In the genomic region with DNA sequence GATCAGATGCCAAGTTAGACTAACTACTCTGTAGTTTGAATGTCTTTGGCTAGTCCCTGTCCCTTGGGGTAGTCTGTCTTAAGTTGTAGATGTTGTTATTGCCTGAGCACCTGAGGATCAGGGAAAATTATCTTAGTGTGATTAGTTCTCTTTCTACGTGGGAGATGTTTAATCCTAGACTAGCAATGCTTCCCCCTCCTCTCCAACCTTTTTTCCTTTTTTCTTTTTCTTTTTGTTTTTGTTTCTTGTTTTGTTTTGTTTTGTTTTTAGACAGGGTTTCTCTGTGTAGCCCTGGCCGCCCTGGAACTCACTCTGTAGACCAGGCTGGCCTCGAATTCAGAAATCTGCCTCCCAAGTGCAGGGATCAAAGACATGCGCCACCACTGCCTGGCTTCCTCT, we compare ENCODE assay signal across 8 mouse cellular contexts. TPM values are rescaled to one million over a fixed set of nuclear protein-coding genes. Genes with fewer than 3 reads are reported as not detected.
DNase-seq lines count a peak whose midpoint lies in the region; ATAC-seq lines count a peak whose summit lies in the region.

Nudt19 (minus strand) TSS at position 100 of the 399 bp plus-strand sequence.

- H3K27ac ChIP-seq in lung, embryonic 16.5 days (ENCODE audit: low read length): peak within 1 kb of the TSS; percentile 97
- peak within 1 kb of the TSS; percentile 97 for H3K27ac ChIP-seq in embryonic facial prominence, embryonic 14.5 days (replicated peaks; ENCODE audit: low read depth, low read length)
- H3K27ac ChIP-seq in heart, embryonic 16.5 days (ENCODE audit: low read length): peak within 1 kb of the TSS; percentile 99
- H3K27ac ChIP-seq in neural tube, embryonic 14.5 days (ENCODE audit: low read depth, low read length): peak within 1 kb of the TSS; percentile 97

- no peaks in the 10 kb centered on the region for H3K36me3 ChIP-seq in lung, embryonic 16.5 days (ENCODE audit: control insufficient read depth, insufficient read depth, low read length)
- peaks cover 1% of the 10 kb centered on the region; the same call in 1 of the 2 replicates for H3K36me3 ChIP-seq in embryonic facial prominence, embryonic 14.5 days (ENCODE audit: control insufficient read depth, insufficient read depth, low read length)
- H3K36me3 ChIP-seq in heart, embryonic 16.5 days (ENCODE audit: control insufficient read depth, insufficient read depth): peaks cover 4% of the 10 kb centered on the region; the same call in 1 of the 2 replicates
- no peaks in the 10 kb centered on the region for H3K36me3 ChIP-seq in neural tube, embryonic 14.5 days (ENCODE audit: control insufficient read depth, insufficient read depth, low read length)

- no peaks in the 10 kb centered on the region for H3K27me3 ChIP-seq in lung, embryonic 16.5 days (ENCODE audit: control insufficient read depth, insufficient read depth, low read depth, low read length)
- no peaks in the 10 kb centered on the region for H3K27me3 ChIP-seq in embryonic facial prominence, embryonic 14.5 days (replicated peaks; ENCODE audit: control insufficient read depth, insufficient read depth, low read length)
- H3K27me3 ChIP-seq in heart, embryonic 16.5 days (ENCODE audit: control insufficient read depth, insufficient read depth, low read length): no peaks in the 10 kb centered on the region
- H3K27me3 ChIP-seq in neural tube, embryonic 14.5 days (ENCODE audit: control insufficient read depth, insufficient read depth, low read length): no peaks in the 10 kb centered on the region

- intact Hi-C loops in left cerebral cortex, postnatal 4 days (cut with DNase I): loop anchor here (10.0 kb wide), 1 partner anchor 79 kb away; no protein-coding TSS in a partner anchor

- ATAC-seq in lung, embryonic 16.5 days (ENCODE audit: low read depth): no peak
- ATAC-seq in embryonic facial prominence, embryonic 14.5 days (ENCODE audit: low read depth): no peak
- no peak for ATAC-seq in heart, embryonic 16.5 days (replicated peaks; ENCODE audit: extremely low read depth, insufficient read depth, low FRiP score)
- no peak for ATAC-seq in neural tube, embryonic 14.5 days (ENCODE audit: low read depth)

- peak within 1 kb of the TSS; percentile 83 for H3K4me3 ChIP-seq in lung, embryonic 16.5 days (ENCODE audit: low read length)
- H3K4me3 ChIP-seq in embryonic facial prominence, embryonic 14.5 days (ENCODE audit: low read depth, low read length): peak within 1 kb of the TSS; percentile 86
- peak within 1 kb of the TSS; percentile 91 for H3K4me3 ChIP-seq in heart, embryonic 16.5 days (ENCODE audit: low read length)
- H3K4me3 ChIP-seq in neural tube, embryonic 14.5 days (ENCODE audit: low read depth, low read length): peak within 1 kb of the TSS; percentile 73

- WGBS in lung, embryonic 16.5 days: 55% methylated on average over 4 of the region's 4 CpGs
- WGBS in embryonic facial prominence, embryonic 14.5 days: 71% methylated on average over 4 of the region's 4 CpGs
- 68% methylated on average over 4 of the region's 4 CpGs for WGBS in heart, embryonic 16.5 days
- WGBS in neural tube, embryonic 14.5 days: 74% methylated on average over 4 of the region's 4 CpGs

- peak within 1 kb of the TSS; percentile 99 for H3K4me2 ChIP-seq in lung, embryonic 16.5 days (ENCODE audit: low read depth, low read length)
- peak within 1 kb of the TSS; percentile 98 for H3K4me2 ChIP-seq in embryonic facial prominence, embryonic 14.5 days (ENCODE audit: low read depth, low read length)
- H3K4me2 ChIP-seq in heart, embryonic 16.5 days (ENCODE audit: low read depth, low read length): peak within 1 kb of the TSS; percentile 96
- H3K4me2 ChIP-seq in neural tube, embryonic 14.5 days (ENCODE audit: low read depth, low read length): peak within 1 kb of the TSS; percentile 55

- H3K9me3 ChIP-seq in lung, embryonic 16.5 days (ENCODE audit: control insufficient read depth, low read length): no peaks in the 10 kb centered on the region
- H3K9me3 ChIP-seq in embryonic facial prominence, embryonic 14.5 days (ENCODE audit: control insufficient read depth, low read length): no peaks in the 10 kb centered on the region
- no peaks in the 10 kb centered on the region for H3K9me3 ChIP-seq in heart, embryonic 16.5 days (replicated peaks; ENCODE audit: control insufficient read depth, low read length)
- no peaks in the 10 kb centered on the region for H3K9me3 ChIP-seq in neural tube, embryonic 14.5 days (ENCODE audit: control insufficient read depth, low read length)

- no peak for DNase-seq in lung, postnatal 25 days (ENCODE audit: low spot score)
- DNase-seq in embryonic facial prominence, embryonic 14.5 days (ENCODE audit: low spot score): no peak
- no peak for DNase-seq in left cerebral cortex, postnatal 4 days
- DNase-seq in urinary bladder, postnatal 10 days (ENCODE audit: low spot score): no peak
- no peak for DNase-seq in cerebellum, adult 18-20 months

- H3K4me1 ChIP-seq in lung, embryonic 16.5 days (replicated peaks; ENCODE audit: control insufficient read depth, insufficient read depth, low read length): peaks cover 4% of the 10 kb centered on the region; the same call in 1 of the 2 replicates
- H3K4me1 ChIP-seq in embryonic facial prominence, embryonic 14.5 days (ENCODE audit: control insufficient read depth, insufficient read depth, low read length): peaks cover 5% of the 10 kb centered on the region; the same call in 1 of the 2 replicates
- peaks cover 10% of the 10 kb centered on the region for H3K4me1 ChIP-seq in heart, embryonic 16.5 days (ENCODE audit: control insufficient read depth, insufficient read depth, low read length)
- no peaks in the 10 kb centered on the region for H3K4me1 ChIP-seq in neural tube, embryonic 14.5 days (ENCODE audit: control insufficient read depth, insufficient read depth, low read length)

- peak within 1 kb of the TSS; percentile 95 for H3K9ac ChIP-seq in lung, embryonic 16.5 days (ENCODE audit: low read length)
- H3K9ac ChIP-seq in embryonic facial prominence, embryonic 14.5 days (ENCODE audit: low read depth, low read length): peak within 1 kb of the TSS; percentile 98
- peak within 1 kb of the TSS; percentile 97 for H3K9ac ChIP-seq in heart, embryonic 16.5 days (ENCODE audit: low read length)
- peak within 1 kb of the TSS; percentile 91 for H3K9ac ChIP-seq in neural tube, embryonic 14.5 days (replicated peaks; ENCODE audit: low read depth, low read length)

RNA-seq across cellular contexts. Expression of gene Nudt19, which starts in this region (rescaled TPM):
- 41.6 and 42.1 TPM in 2 replicates for polyA plus RNA-seq in lung, embryonic 16.5 days (2015; fragmentation: Nextera tagmentation; extraction: Ambion mirVana)
- polyA plus RNA-seq in embryonic facial prominence, embryonic 14.5 days (2014; fragmentation: Nextera tagmentation; extraction: Ambion mirVana): 57.3 and 59.0 TPM in 2 replicates
- 138 and 142 TPM in 2 replicates for polyA plus RNA-seq in heart, embryonic 16.5 days (2015; fragmentation: Nextera tagmentation; extraction: Ambion mirVana)
- total RNA-seq in left cerebral cortex, postnatal 4 days (2021): 10 to 100 TPM; 59.2 to 60.1 TPM
- 107 and 137 TPM in 2 replicates for polyA plus RNA-seq in neural tube, embryonic 14.5 days (2014; fragmentation: Nextera tagmentation; extraction: Ambion mirVana)
